Mouse (Mus musculus): ENCODE data around the gene Sec1. TPM values are rescaled to one million over a fixed set of nuclear protein-coding genes. Genes with fewer than 3 reads are reported as not detected.

Sec1 gene
- polyA plus RNA-seq (2015; fragmentation: Nextera tagmentation; extraction: Ambion mirVana): 0.04 TPM in 1 of 2 replicates, not detected in the other

DNA sequence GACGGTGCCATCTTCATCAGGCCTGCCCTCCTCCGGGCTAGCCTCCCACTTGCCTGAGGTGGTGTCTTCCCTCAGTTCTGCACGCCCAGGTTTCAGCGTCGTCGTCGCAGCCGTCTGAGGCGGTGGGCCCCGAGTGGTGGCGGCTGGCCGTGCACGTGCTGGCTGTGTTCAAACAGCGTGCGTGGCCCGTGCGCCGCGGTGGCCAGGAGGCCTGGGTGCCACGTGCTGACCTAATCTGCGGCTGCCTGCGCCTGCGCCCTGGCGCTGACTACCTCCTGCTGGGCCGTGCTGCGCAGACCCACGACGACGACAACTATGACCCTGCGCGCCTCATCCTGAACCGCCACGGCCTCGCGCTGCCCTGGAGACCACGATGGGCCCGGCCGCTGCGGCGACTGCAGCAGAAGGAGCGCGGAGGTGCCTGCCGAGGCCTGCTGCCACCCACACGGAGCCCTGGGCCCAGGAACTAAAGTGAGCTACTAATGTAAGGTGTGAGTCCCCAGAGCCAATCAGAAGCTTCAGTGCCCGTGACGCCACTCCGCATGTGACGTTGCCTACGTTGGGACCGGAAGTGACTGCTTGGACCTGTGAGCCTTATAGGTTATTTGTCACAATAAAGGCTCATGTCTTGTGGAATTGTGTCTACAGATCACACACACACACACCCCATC, at the start of gene Sec1:
Sec1 (minus strand) TSS at position 482 of the 671 bp plus-strand sequence.
- whole genome bisulfite sequencing (ENCODE audit: insufficient replicate concordance): 89% methylated on average over 50 of the region's 50 CpGs
- Histone ChIP-seq H3K4me2 (ENCODE audit: low read depth, low read length) (no peak within 1 kb of the TSS), H3K9me3 (ENCODE audit: low read length) (no peaks in the 10 kb centered on the region), H3K27me3 (ENCODE audit: insufficient read depth, low read length) (peaks cover 8% of the 10 kb centered on the region), H3K36me3 (replicated peaks; ENCODE audit: insufficient read depth, low read length) (no peaks in the 10 kb centered on the region), H3K4me3 (ENCODE audit: low read depth, low read length) (no peak within 1 kb of the TSS), H3K4me1 (ENCODE audit: insufficient read depth) (no peaks in the 10 kb centered on the region), H3K9ac (replicated peaks) (no peak within 1 kb of the TSS), H3K27ac (ENCODE audit: low read depth) (no peak within 1 kb of the TSS)
- ATAC-seq (no peak), DNase-seq (no peak)
- TF ChIP-seq CTCF (IDR thresholded peaks at IDR 0.05; ENCODE audit: low read depth) (no peak), EP300 (IDR thresholded peaks at IDR 0.05; ENCODE audit: low read depth) (no peak)

DNA sequence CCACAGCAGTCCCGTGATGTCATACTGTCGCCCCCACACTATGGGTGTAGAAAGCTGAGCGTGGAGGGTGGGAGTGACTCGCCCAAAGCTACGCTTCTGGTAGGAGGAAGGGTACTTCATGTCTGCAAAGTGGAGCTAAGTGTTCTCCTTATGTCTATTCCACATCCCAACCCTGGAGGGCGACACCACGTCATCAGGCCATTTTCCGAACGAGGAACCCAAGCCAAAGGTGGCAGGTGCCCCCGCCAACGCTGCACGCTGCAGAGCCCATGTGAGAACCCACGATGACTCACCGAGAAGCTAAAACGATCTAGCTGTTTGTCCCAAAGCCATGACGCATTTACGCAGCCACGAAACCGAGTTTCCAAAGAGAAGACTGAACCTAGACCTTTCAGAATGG, 48.1 kb upstream of the Sec1 start:
- ATAC-seq (peak; percentile 17; the same call in 1 of the 2 replicates), DNase-seq (no peak)
- Histone ChIP-seq H3K9me3 (ENCODE audit: low read length) (no peaks in the 10 kb centered on the region; the same call in 1 of the 2 replicates), H3K27ac (ENCODE audit: low read depth) (no peak overlapping the region), H3K4me3 (ENCODE audit: low read depth, low read length) (peak overlapping the region; percentile 20; the same call in 1 of the 2 replicates), H3K4me1 (ENCODE audit: insufficient read depth) (0 out of 2 replicates have a peak, but pooled peaks cover 6% of the 10 kb centered on the region), H3K9ac (replicated peaks) (no peak overlapping the region), H3K4me2 (ENCODE audit: low read depth, low read length) (peak overlapping the region; percentile 60), H3K27me3 (ENCODE audit: insufficient read depth, low read length) (no peaks in the 10 kb centered on the region), H3K36me3 (replicated peaks; ENCODE audit: insufficient read depth, low read length) (no peaks in the 10 kb centered on the region)
- TF ChIP-seq CTCF (IDR thresholded peaks at IDR 0.05; ENCODE audit: low read depth) (peak; percentile 35), EP300 (IDR thresholded peaks at IDR 0.05; ENCODE audit: low read depth) (no peak)
- 30% methylated on average over 19 of the region's 19 CpGs for WGBS (ENCODE audit: insufficient replicate concordance)

GRCm38 (mm10) chr7:45741777-45742176, 47.6 kb upstream of the Sec1 start:
- H3K4me1 ChIP-seq (ENCODE audit: insufficient read depth): 0 out of 2 replicates have a peak, but pooled peaks cover 6% of the 10 kb centered on the region
- no peak for TF ChIP-seq EP300 (IDR thresholded peaks at IDR 0.05; ENCODE audit: low read depth)
- TF ChIP-seq CTCF (IDR thresholded peaks at IDR 0.05; ENCODE audit: low read depth): no peak
- no peak overlapping the region for H3K9ac ChIP-seq (replicated peaks)
- 22% methylated on average over 11 of the region's 11 CpGs for WGBS (ENCODE audit: insufficient replicate concordance)
- no peaks in the 10 kb centered on the region for H3K27me3 ChIP-seq (ENCODE audit: insufficient read depth, low read length)
- ATAC-seq (peak; percentile 27; the same call in 1 of the 2 replicates), DNase-seq (no peak)
- H3K9me3 ChIP-seq (ENCODE audit: low read length): no peaks in the 10 kb centered on the region; the same call in 1 of the 2 replicates
- H3K36me3 ChIP-seq (replicated peaks; ENCODE audit: insufficient read depth, low read length): no peaks in the 10 kb centered on the region
- peak overlapping the region; percentile 60 for H3K4me2 ChIP-seq (ENCODE audit: low read depth, low read length)
- 0 out of 2 replicates have a peak overlapping the region, but pooled peaks have one; percentile 20 for H3K4me3 ChIP-seq (ENCODE audit: low read depth, low read length)
- H3K27ac ChIP-seq (ENCODE audit: low read depth): peak overlapping the region; percentile 11; the same call in 1 of the 2 replicates

GRCm38 (mm10) chr7:45741308-45741707, 47.1 kb upstream of the Sec1 start:
- H3K4me2 ChIP-seq (ENCODE audit: low read depth, low read length): peak overlapping the region; percentile 60
- DNase-seq: no peak

GRCm38 (mm10) chr7:45739820-45740219, 45.6 kb upstream of the Sec1 start:
- no peak for DNase-seq
- Histone ChIP-seq H3K27me3 (ENCODE audit: insufficient read depth, low read length) (no peaks in the 10 kb centered on the region), H3K9me3 (ENCODE audit: low read length) (no peaks in the 10 kb centered on the region), H3K4me1 (ENCODE audit: insufficient read depth) (0 out of 2 replicates have a peak, but pooled peaks cover 6% of the 10 kb centered on the region), H3K36me3 (replicated peaks; ENCODE audit: insufficient read depth, low read length) (no peaks in the 10 kb centered on the region), H3K4me2 (ENCODE audit: low read depth, low read length) (no peak overlapping the region), H3K9ac (replicated peaks) (no peak overlapping the region), H3K4me3 (ENCODE audit: low read depth, low read length) (no peak overlapping the region), H3K27ac (ENCODE audit: low read depth) (no peak overlapping the region)
- TF ChIP-seq EP300 (IDR thresholded peaks at IDR 0.05; ENCODE audit: low read depth) (no peak), CTCF (IDR thresholded peaks at IDR 0.05; ENCODE audit: low read depth) (no peak)
- no peak for ATAC-seq
- 68% methylated on average over 10 of the region's 10 CpGs for WGBS (ENCODE audit: insufficient replicate concordance)

More at GRCm38 (mm10) chr7:45741308-45741707, 47.1 kb upstream of the Sec1 start:
- no peaks in the 10 kb centered on the region for H3K9me3 ChIP-seq (ENCODE audit: low read length)
- TF ChIP-seq CTCF (IDR thresholded peaks at IDR 0.05; ENCODE audit: low read depth) (no peak), EP300 (IDR thresholded peaks at IDR 0.05; ENCODE audit: low read depth) (no peak)
- H3K27ac ChIP-seq (ENCODE audit: low read depth): peak overlapping the region; percentile 11; the same call in 1 of the 2 replicates
- 0 out of 2 replicates have a peak, but pooled peaks cover 6% of the 10 kb centered on the region for H3K4me1 ChIP-seq (ENCODE audit: insufficient read depth)
- WGBS (ENCODE audit: insufficient replicate concordance): 31% methylated on average over 12 of the region's 12 CpGs
- H3K36me3 ChIP-seq (replicated peaks; ENCODE audit: insufficient read depth, low read length): no peaks in the 10 kb centered on the region
- ATAC-seq: no peak
- no peak overlapping the region for H3K9ac ChIP-seq (replicated peaks)
- H3K4me3 ChIP-seq (ENCODE audit: low read depth, low read length): no peak overlapping the region
- H3K27me3 ChIP-seq (ENCODE audit: insufficient read depth, low read length): no peaks in the 10 kb centered on the region

GRCm38 (mm10) chr7:45739162-45739763, 45.1 kb upstream of the Sec1 start:
- Histone ChIP-seq H3K36me3 (replicated peaks; ENCODE audit: insufficient read depth, low read length) (no peaks in the 10 kb centered on the region), H3K27me3 (ENCODE audit: insufficient read depth, low read length) (no peaks in the 10 kb centered on the region), H3K4me3 (ENCODE audit: low read depth, low read length) (no peak overlapping the region), H3K27ac (ENCODE audit: low read depth) (no peak overlapping the region), H3K4me2 (ENCODE audit: low read depth, low read length) (no peak overlapping the region), H3K9ac (replicated peaks) (no peak overlapping the region), H3K4me1 (ENCODE audit: insufficient read depth) (0 out of 2 replicates have a peak, but pooled peaks cover 6% of the 10 kb centered on the region), H3K9me3 (ENCODE audit: low read length) (no peaks in the 10 kb centered on the region)
- DNase-seq (peak; percentile 89), ATAC-seq (peak; percentile 75)
- 6% methylated on average over 9 of the region's 9 CpGs for WGBS (ENCODE audit: insufficient replicate concordance)
- TF ChIP-seq EP300 (IDR thresholded peaks at IDR 0.05; ENCODE audit: low read depth) (no peak), CTCF (IDR thresholded peaks at IDR 0.05; ENCODE audit: low read depth) (peak; percentile 91)
